Mouse (Mus musculus) intestine, postnatal 0 days (tissue): ENCODE results near the gene Mfap5. TPM values are rescaled to one million over a fixed set of nuclear protein-coding genes. Genes with fewer than 3 reads are reported as not detected.

Source experiments
- ATAC-seq: fragments of 200-750 bp; cut with Nextera tagmentation; 2 replicates; pipeline ENCODE4 v1.8.0; 2017; ENCODE audit warnings: mild to moderate bottlenecking, moderate TSS enrichment, moderate library complexity
- H3K27ac ChIP-seq: fragments of 300-500 bp; sonication (generic); 2 replicates; pipeline ENCODE4 v1.5.1; 2014; ENCODE audit warnings: mild to moderate bottlenecking, low read depth, low read length, moderate library complexity
- H3K27me3 ChIP-seq: fragments of 300-500 bp; sonication (generic); replicated peaks from 2 replicates; pipeline ENCODE4 v1.6.1; 2014; ENCODE audit warnings: low read length, mixed read lengths; ENCODE audit not compliant: control insufficient read depth, insufficient read depth
- H3K36me3 ChIP-seq: fragments of 300-500 bp; sonication (generic); 2 replicates; pipeline ENCODE4 v1.6.1; 2014; ENCODE audit warnings: mild to moderate bottlenecking, moderate library complexity; ENCODE audit not compliant: control insufficient read depth, insufficient read depth
- H3K4me1 ChIP-seq: fragments of 300-500 bp; sonication (generic); replicated peaks from 2 replicates; pipeline ENCODE4 v1.6.1; 2014; ENCODE audit warnings: antibody characterized with exemption, low read length, mixed read lengths; ENCODE audit not compliant: control insufficient read depth, insufficient read depth
- H3K4me2 ChIP-seq: fragments of 300-500 bp; sonication (generic); replicated peaks from 2 replicates; pipeline ENCODE4 v1.6.1; 2014; ENCODE audit warnings: low read depth, mild to moderate bottlenecking, moderate library complexity
- H3K4me3 ChIP-seq: fragments of 300-500 bp; sonication (generic); 2 replicates; pipeline ENCODE4 v1.5.1; 2014; ENCODE audit warnings: low read depth, low read length
- H3K9ac ChIP-seq: fragments of 300-500 bp; sonication (generic); 2 replicates; pipeline ENCODE4 v1.6.1; 2014; ENCODE audit warnings: mild to moderate bottlenecking, low read depth, low read length
- H3K9me3 ChIP-seq: fragments of 300-500 bp; sonication (generic); 2 replicates; pipeline ENCODE4 v1.6.1; 2016; ENCODE audit warnings: mixed run types; ENCODE audit not compliant: control insufficient read depth
- CTCF ChIP-seq: sonication (generic); IDR thresholded peaks from 2 replicates; pipeline ENCODE4 v1.5.1; 2016; ENCODE audit warnings: low read depth, mild to moderate bottlenecking, control low read depth, antibody characterized with exemption, moderate library complexity
- WGBS: fragments of 180-500 bp; shearing (Covaris S2); extraction: QIAGEN DNeasy Blood & Tissue Kit; methylation state at CpG from one replicate; pipeline ENCODE4 v1.1.7; 2014; 5-methylcytosine and 5-hydroxymethylcytosine counted together
- polyA plus RNA-seq: library from polyadenylated mRNA; unstranded; fragments of >200 nt; fragmentation: Nextera tagmentation; extraction: Ambion mirVana; gene quantifications from 2 replicates; pipeline ENCODE4 v1.2.1, GENCODE M21; 2015

Mfap5 gene
- polyA plus RNA-seq, 1 experiment from 2014 or later = 23.6 TPM

DNA sequence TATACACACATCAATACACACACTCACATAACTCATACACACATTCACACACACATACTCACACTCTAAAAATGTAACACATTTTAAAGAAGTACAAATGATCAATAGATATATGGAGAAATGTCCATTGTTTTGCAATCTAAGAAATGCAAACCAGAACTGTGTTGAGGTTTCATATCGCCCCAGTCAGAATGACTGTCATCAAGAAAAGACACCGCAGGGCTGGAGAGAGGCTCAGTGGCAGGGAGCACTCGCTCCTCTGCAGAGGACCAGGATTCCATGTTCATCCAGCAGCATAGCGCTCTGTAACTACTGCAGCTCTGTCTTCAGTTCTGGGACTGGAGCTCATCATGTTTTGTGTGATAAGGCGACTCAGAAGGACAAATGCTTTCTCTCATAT, 37.9 kb downstream of the Mfap5 start:
- H3K27ac ChIP-seq = no peak overlapping the region
- H3K4me1 ChIP-seq = no peaks in the 10 kb centered on the region
- no peak overlapping the region for H3K9ac ChIP-seq
- no peak for TF ChIP-seq CTCF
- ATAC-seq = no peak
- 73% methylated on average over 5 of the region's 5 CpGs for WGBS
- H3K36me3 ChIP-seq = no peaks in the 10 kb centered on the region
- H3K9me3 ChIP-seq = no peaks in the 10 kb centered on the region
- H3K4me3 ChIP-seq = no peak overlapping the region
- H3K27me3 ChIP-seq = no peaks in the 10 kb centered on the region
- H3K4me2 ChIP-seq = no peak overlapping the region

DNA sequence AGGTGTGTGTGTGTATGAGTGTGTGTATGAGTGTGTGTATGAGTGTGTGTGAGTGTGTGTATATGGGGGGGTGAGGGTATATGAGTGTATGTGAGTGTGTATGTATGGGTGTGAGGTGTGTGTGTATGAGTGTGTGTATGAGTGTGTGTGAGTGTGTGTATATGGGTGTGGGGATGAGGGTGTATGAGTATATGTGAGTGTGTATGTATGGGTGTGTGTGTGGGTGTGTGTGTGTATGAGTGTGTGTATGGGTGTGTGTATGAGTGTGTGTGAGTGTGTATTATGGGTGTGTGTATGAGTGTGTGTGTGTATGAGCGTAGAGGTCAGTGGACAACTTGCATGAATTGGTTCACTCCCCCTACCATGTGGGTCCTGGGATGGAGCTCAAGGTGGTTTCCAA, 39.0 kb downstream of the Mfap5 start:
- H3K36me3 ChIP-seq = no peaks in the 10 kb centered on the region
- H3K4me3 ChIP-seq = no peak overlapping the region
- no peak overlapping the region for H3K27ac ChIP-seq
- no peak for TF ChIP-seq CTCF
- H3K4me1 ChIP-seq = no peaks in the 10 kb centered on the region
- no peak overlapping the region for H3K4me2 ChIP-seq
- ATAC-seq = no peak
- no peaks in the 10 kb centered on the region for H3K9me3 ChIP-seq
- WGBS = 95% methylated on average over 1 of the region's 1 CpGs
- no peak overlapping the region for H3K9ac ChIP-seq
- H3K27me3 ChIP-seq = no peaks in the 10 kb centered on the region

DNA sequence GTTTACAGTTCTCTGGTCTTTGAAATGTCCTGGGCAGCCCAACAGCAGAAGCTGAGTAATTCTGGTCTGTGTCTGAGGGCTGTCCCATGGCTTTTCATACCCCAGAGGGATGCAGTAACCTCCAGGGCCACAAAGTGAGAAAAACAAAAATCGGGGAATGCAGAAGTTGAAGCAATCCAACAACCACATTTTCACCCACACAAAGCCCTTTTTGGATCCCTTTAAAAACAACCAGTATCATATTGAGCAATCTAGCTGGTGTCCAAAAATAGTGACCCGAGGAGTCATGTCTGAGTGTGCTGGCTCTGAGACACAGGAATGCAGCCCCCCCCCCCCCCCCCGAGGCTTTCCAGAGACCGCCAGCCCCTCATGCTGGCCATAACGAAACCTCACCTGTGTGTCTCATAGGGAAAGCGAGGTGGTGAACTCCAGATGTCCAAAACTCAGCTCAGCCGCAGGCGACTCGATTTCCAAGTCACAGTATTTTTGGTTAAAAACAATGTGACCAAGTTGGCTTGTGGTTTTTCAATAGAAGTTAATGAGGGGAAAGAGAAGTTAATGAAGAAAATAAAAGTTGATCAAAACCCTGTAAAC, 39.7 kb downstream of the Mfap5 start:
- TF ChIP-seq CTCF = no peak
- no peaks in the 10 kb centered on the region for H3K4me1 ChIP-seq

DNA sequence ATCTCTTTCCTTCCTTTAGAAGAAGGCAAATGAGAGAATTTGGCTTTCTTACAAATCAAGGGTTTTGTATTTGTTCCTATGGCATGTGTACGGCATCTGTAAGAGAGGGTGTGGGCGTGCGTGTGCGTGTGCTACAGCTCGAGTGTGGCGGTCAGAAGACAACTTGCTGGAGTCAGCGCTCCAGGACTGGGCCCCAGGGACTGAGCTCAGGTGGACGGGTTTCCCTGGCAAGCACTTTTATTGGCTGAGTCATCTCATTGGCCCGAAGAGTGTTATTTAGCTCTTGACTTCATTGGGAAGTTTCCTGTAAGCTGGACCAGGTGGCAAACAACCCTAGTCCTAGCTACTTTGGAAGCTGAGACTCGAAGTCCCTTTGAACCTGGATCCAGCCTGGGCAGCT, 40.3 kb downstream of the Mfap5 start:
- H3K27ac ChIP-seq = no peak overlapping the region
- H3K36me3 ChIP-seq = no peaks in the 10 kb centered on the region
- H3K9ac ChIP-seq = no peak overlapping the region
- no peak for TF ChIP-seq CTCF
- WGBS = 71% methylated on average over 10 of the region's 10 CpGs
- ATAC-seq = no peak
- H3K27me3 ChIP-seq = no peaks in the 10 kb centered on the region
- H3K4me1 ChIP-seq = no peaks in the 10 kb centered on the region
- H3K4me3 ChIP-seq = no peak overlapping the region
- no peak overlapping the region for H3K4me2 ChIP-seq
- H3K9me3 ChIP-seq = no peaks in the 10 kb centered on the region

More for the DNA sequence above, 39.7 kb downstream of the Mfap5 start:
- WGBS = 73% methylated on average over 9 of the region's 9 CpGs
- no peak overlapping the region for H3K27ac ChIP-seq
- no peaks in the 10 kb centered on the region for H3K36me3 ChIP-seq
- H3K4me2 ChIP-seq = no peak overlapping the region
- no peak overlapping the region for H3K9ac ChIP-seq
- H3K27me3 ChIP-seq = no peaks in the 10 kb centered on the region
- no peak for ATAC-seq
- no peaks in the 10 kb centered on the region for H3K9me3 ChIP-seq
- no peak overlapping the region for H3K4me3 ChIP-seq

DNA sequence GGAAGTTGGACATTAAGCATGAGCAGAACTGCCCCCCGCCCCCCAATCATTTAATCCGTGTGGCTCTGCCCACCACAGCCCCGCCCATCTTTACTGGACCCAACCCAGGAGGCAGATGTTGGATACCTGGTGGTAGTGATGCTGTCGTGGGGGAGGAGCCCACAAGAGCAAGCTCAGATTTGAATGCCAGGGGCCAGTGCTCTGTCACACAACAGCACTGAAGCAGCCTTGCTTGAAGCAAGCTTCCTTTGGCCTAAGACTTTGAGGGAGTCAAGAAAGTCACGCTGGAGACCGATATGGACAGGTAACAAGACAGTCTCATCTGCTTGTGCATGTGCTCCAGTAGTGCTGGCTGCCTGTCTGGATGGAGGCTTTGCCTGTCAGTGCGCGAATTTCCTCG, 48.0 kb downstream of the Mfap5 start, which contains the start of gene Aicda:
Gene Aicda, plus strand, starts transcription at position 196 of the 400 bp plus-strand sequence.
- H3K9ac ChIP-seq = no peak within 1 kb of the TSS
- H3K36me3 ChIP-seq = no peaks in the 10 kb centered on the region
- no peak for ATAC-seq
- no peaks in the 10 kb centered on the region for H3K4me1 ChIP-seq
- no peak for TF ChIP-seq CTCF
- H3K4me3 ChIP-seq = no peak within 1 kb of the TSS
- H3K27ac ChIP-seq = no peak within 1 kb of the TSS
- H3K9me3 ChIP-seq = no peaks in the 10 kb centered on the region
- no peaks in the 10 kb centered on the region for H3K27me3 ChIP-seq
- no peak within 1 kb of the TSS for H3K4me2 ChIP-seq
- WGBS = 56% methylated on average over 9 of the region's 9 CpGs

DNA sequence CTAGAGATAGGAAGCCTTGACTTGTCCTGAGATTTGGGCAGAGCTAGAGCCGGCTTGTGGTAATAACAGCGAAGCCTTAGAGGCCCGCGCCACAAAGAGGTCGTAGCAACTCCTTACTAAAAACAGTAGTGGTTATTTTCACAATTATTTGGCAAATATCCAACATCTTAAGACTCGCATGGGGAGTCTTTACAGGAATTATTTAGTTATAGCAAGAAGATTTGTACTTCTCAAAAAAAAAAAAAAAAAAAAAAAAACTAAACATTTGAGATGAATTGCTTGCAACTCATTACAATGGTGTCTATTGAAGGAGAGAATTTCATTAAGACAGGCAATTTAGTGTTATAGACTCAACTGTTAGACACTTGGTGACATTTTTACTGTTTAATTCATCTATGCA, 48.5 kb downstream of the Mfap5 start:
- Histone ChIP-seq H3K27ac (no peak overlapping the region), H3K27me3 (no peaks in the 10 kb centered on the region), H3K4me2 (no peak overlapping the region), H3K9me3 (no peaks in the 10 kb centered on the region), H3K4me3 (no peak overlapping the region), H3K9ac (no peak overlapping the region), H3K4me1 (no peaks in the 10 kb centered on the region), H3K36me3 (no peaks in the 10 kb centered on the region)
- 69% methylated on average over 6 of the region's 6 CpGs for WGBS
- no peak for TF ChIP-seq CTCF
- no peak for ATAC-seq

DNA sequence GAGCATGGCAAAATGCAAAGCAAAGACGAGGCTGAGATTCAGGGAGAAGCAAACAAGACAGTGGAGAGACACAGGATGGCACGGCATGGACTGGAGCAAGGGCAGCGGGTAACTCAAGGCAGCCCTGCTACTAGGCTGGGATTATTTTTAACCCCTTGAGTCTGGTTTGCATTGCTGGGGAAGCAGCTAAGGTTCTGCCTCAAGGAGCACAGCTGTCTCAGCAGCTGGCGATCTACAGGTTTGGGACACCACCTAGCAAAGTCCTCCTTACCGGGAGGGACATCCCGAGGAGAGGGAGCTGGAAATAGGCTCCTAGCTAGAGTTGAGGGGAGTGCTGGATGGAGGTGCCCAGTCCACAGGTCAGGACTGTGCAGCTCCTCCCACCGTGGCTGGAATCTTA, 49.6 kb downstream of the Mfap5 start:
- no peaks in the 10 kb centered on the region for H3K27me3 ChIP-seq
- WGBS = 36% methylated on average over 7 of the region's 7 CpGs
- no peaks in the 10 kb centered on the region for H3K9me3 ChIP-seq
- TF ChIP-seq CTCF = no peak
- H3K36me3 ChIP-seq = no peaks in the 10 kb centered on the region
- H3K4me2 ChIP-seq = no peak overlapping the region
- no peak overlapping the region for H3K9ac ChIP-seq
- H3K27ac ChIP-seq = no peak overlapping the region
- ATAC-seq = no peak
- H3K4me3 ChIP-seq = no peak overlapping the region
- no peaks in the 10 kb centered on the region for H3K4me1 ChIP-seq
